Mouse (Mus musculus): ENCODE results near the gene Tbc1d23.
"Not testable (repeated sequence)": the region's sequence is repeated elsewhere in the genome, so short reads cannot be mapped to it uniquely, and the experiment has no call there.

Gene Tbc1d23

DNA sequence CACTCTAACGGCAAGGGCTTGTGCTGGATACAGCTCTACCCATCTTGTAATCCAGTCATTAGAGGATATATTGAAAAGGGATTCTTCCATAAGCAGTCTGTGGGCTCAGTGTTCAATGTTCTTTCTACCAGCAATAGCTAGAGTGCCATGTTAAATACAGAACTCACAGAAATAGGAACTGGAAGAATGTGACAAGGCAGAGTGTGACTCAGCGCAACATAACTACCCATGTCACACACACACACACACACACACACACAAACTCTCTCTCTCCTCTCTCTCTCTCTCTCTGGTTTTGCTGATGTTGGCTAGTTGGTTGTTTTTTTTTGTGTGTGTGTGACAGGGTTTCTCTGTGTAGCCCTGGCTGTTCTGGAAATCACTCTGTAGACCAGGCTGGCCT, 20.3 kb downstream of the Tbc1d23 start:
- DNase-seq = no peak

DNA sequence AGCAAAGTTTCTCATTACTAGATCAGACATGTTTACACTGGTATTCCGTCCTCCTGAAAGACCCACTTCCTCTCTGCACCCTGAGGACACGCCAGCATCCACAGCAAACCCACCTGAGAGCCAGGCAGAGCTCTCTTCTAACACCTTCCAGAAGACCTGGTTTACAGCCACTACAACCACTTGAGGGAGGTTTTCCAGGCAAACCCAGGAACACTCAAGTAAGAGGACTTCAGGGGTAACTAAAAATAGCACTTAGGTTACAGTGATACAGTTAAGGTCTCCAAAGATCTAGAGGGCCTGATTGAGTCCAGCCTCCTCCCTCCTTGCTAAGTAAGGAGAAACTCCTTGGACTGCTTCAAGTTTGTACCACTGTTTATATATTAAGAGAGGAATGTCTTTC, 23.0 kb downstream of the Tbc1d23 start:
- no peak for DNase-seq

GRCm38 (mm10) chr16:57197281-57197680, 34.0 kb downstream of the Tbc1d23 start:
- DNase-seq = no peak

DNA sequence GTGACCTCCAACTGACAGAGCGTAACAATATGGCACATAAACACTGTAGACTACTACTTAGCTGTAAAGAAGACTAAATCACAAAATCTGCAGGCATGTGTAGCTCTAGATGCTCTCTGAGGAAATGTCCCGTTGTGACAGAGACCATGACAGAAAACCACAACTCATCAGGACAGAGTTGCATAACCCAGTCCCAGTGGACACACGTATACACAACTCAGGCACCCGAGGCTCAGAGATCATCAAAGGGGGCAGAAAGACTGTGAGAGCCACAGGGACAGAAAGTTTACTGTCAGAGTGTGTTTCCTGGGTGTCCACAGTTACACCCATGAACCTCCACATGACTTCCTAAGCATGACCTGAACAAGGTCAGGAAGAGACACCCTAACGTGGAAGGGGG, 34.7 kb downstream of the Tbc1d23 start:
- no peak for DNase-seq

GRCm38 (mm10) chr16:57191214-57191613, 40.1 kb downstream of the Tbc1d23 start:
- DNase-seq = no peak

GRCm38 (mm10) chr16:57190390-57190789, 40.9 kb downstream of the Tbc1d23 start:
- DNase-seq = no peak

GRCm38 (mm10) chr16:57189493-57189892, 41.8 kb downstream of the Tbc1d23 start:
- no peak for DNase-seq

DNA sequence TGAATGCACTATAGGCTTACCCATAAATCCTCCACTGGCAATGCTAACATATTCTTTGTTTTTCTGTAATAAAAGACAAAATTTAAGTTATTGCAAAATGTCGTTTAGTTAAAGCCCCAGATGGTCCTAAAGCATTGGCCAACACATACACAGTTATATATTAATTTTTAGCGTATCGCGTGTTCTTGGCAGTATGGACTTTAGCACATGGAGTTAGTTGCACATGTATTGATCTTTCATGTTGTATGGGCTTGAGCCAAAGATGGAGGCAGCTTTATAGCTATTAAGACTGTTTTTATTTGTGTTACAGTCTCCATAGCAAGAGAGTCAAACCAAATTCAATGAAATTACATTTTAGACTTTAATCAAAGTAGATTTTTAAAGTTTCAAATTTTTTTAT, 44.7 kb downstream of the Tbc1d23 start:
- DNase-seq = no peak

DNA sequence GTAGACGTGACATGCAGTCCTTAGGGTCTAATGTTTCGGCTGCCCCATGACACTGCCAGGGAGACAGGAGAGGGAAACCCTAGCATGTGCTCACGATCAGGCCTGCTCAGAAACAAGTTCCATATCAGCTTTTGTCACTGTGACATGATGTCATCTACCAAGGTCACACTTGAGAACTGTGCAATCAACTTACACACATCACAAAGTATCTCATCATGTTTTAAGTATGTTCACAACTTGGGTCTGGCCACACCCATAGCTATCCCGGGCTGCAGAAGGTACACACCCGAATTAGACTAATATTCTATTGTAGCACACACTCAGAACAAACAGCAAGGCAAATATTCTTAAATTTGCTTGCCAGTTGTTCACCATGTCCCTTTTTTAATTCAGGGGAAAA, 49.3 kb downstream of the Tbc1d23 start:
- DNase-seq = no peak

DNA sequence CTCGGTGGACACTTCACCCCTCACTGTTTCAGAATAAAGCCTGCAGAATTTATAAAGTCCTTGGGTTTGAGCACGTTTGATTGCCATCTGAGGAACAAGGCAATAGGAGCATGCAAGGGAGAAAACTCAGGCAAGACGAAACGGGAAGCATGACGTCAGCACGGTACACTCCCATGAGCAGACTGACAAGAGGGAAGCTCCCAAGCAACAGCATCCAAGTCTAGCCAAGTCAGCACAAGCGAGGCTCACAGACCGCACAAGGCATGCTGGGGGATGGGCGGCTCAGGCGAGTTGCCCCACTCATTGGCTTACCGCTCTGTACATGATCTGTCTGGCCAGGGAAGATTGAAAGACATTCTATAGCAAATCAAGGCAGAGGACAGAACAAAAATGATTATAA, 50.1 kb downstream of the Tbc1d23 start:
- DNase-seq = no peak

DNA sequence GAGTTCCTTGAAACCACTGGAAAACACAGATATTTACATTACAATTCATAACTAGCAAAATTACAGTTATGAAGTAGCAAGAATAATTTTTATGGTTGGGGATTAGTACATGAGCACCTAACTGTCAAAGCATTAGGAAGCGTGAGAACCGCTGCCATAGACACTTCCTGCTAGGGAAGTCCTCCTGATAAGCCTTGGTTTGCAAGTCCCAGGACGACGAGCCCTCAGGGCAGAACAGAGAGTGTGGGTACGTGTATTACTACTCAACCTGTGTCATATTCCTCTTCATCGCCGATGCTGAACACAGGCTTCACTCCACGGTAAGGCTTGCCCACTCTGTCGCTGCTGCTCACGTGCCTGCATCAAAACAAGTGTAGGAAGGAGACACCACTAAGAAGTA, 53.6 kb downstream of the Tbc1d23 start:
- DNase-seq = no peak

GRCm38 (mm10) chr16:57177254-57177653, 54.0 kb downstream of the Tbc1d23 start:
- DNase-seq = no peak

GRCm38 (mm10) chr16:57176276-57176675, 55.0 kb downstream of the Tbc1d23 start:
- DNase-seq = no peak

- no peak for DNase-seq
These were observed 55.6 kb downstream of the Tbc1d23 start for GRCm38 (mm10) chr16:57175751-57176150.

- DNase-seq = not testable (repeated sequence)
These were observed 56.8 kb downstream of the Tbc1d23 start for GRCm38 (mm10) chr16:57174480-57174879.

- no peak for DNase-seq
These were observed 59.7 kb downstream of the Tbc1d23 start for GRCm38 (mm10) chr16:57171570-57171969.

DNA sequence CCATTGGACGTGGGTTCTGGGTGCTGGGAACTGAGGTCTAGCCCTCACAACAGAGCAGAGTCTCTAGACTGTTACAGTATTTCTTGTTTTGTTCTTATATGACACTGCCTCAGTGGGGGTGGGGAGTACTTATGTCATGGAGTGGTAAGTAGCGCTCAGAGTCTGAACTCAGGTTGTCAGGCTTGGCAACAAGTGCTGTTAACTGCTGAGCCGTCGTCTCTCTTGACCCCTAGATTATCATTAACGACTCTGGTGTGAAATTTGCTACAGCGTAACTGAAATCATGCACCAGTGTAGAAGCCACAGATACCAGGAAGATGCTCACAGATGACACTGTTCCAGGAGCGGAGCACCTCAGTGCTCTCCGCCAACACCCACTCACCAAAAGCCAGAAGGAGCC, 60.1 kb downstream of the Tbc1d23 start:
- DNase-seq = no peak

- no peak for DNase-seq
These were observed 63.1 kb downstream of the Tbc1d23 start for GRCm38 (mm10) chr16:57168236-57168635.

DNA sequence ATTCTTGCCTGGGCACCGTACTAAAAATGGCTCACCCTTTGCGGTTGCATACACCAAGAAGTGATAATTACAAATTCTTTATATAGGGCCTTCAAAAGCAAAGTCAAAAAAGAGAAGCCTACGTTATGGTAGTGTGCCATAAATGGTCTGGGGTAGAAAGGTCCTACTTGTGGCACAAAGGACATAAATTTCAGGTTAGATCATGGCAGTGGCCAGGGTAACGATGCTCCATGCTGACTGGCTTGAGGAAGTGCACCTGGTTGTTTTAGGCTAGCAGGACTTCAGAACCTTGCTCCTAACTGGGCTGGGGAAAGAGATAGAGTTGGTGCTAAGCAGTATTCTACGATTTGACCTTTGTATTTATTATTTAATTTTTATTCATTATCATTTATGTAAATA, 63.8 kb downstream of the Tbc1d23 start:
- no peak for DNase-seq

- DNase-seq = peak; percentile 91
These were observed 64.4 kb downstream of the Tbc1d23 start, which contains the start of gene Nit2 for GRCm38 (mm10) chr16:57166611-57167513. Nit2 (minus strand) TSS chr16:57167341.

GRCm38 (mm10) chr16:57166086-57166485, 65.2 kb downstream of the Tbc1d23 start:
- DNase-seq = no peak

- DNase-seq = no peak
These were observed 66.1 kb downstream of the Tbc1d23 start for GRCm38 (mm10) chr16:57165157-57165556.

DNA sequence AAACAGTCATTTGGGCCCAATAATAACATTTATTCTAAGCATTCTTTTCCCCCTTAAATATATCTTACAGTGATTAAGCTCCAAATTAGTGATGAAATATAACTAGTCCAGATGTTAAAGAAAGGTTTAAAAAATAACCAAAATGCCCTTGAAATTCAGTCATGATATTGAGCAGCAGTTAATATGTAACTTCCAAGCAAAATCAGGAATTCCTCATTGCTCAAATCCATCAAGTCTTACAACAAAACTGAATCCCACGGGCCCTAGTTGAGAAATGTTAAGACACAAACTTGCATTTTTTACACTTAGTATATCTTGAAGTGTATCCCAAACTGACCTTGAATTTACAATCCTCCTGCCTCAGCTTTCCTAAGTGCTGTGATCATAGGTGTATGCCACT, 67.6 kb downstream of the Tbc1d23 start:
- no peak for DNase-seq

DNA sequence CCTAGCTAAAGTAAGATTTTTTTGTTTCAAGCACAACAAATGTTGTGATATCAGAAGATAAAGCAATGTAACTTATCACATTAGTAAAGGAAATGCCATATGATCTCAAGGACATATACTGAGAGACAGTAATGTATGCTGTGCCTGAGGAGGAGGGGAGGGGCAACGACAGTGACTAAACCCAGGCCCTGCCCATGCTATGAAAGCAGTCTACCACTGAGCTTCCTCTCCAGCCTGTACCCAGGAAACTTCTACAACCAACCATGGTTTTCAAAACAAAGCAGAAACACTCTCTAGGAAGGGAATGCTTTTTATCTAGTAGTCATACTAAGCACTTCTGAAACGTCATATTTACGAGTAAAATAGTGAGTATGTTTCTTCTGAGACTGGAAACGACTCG, 68.5 kb downstream of the Tbc1d23 start:
- DNase-seq = no peak

GRCm38 (mm10) chr16:57159835-57160234, 71.5 kb downstream of the Tbc1d23 start:
- DNase-seq = no peak

Measured in cerebellum, adult 9-11 months (tissue).